Mouse (Mus musculus) liver, postnatal 0 days (tissue): ENCODE results near the gene Lonrf2. TPM values are rescaled to one million over a fixed set of nuclear protein-coding genes. Genes with fewer than 3 reads are reported as not detected.

Source experiments
- ATAC-seq: fragments of 200-750 bp; cut with Nextera tagmentation; 2 replicates; pipeline ENCODE4 v1.8.0; 2017; ENCODE audit warnings: mild to moderate bottlenecking, moderate library complexity
- DNase-seq: peaks from one replicate; pipeline ENCODE4 v3.0.0-alpha.2; 2016
- H3K27ac ChIP-seq: fragments of 300-500 bp; sonication (generic); 2 replicates; pipeline ENCODE4 v1.5.1; 2014; ENCODE audit warnings: antibody characterized with exemption, moderate library complexity, mild to moderate bottlenecking, low read depth
- H3K27me3 ChIP-seq: fragments of 300-500 bp; sonication (generic); 2 replicates; pipeline ENCODE4 v1.6.1; 2014; ENCODE audit warnings: low read length, control low read depth, mixed read lengths; ENCODE audit not compliant: insufficient read depth
- H3K36me3 ChIP-seq: fragments of 300-500 bp; sonication (generic); replicated peaks from 2 replicates; pipeline ENCODE4 v1.6.1; 2014; ENCODE audit warnings: mild to moderate bottlenecking, control low read depth, low read length, moderate library complexity, mixed read lengths; ENCODE audit not compliant: insufficient read depth
- H3K4me1 ChIP-seq: fragments of 300-500 bp; sonication (generic); 2 replicates; pipeline ENCODE4 v1.6.1; 2014; ENCODE audit warnings: antibody characterized with exemption, mild to moderate bottlenecking, control low read depth; ENCODE audit not compliant: insufficient read depth
- H3K4me2 ChIP-seq: fragments of 300-500 bp; sonication (generic); 2 replicates; pipeline ENCODE4 v1.6.1; 2014; ENCODE audit warnings: low read depth, mild to moderate bottlenecking, low read length, moderate library complexity, mixed read lengths
- H3K4me3 ChIP-seq: fragments of 300-500 bp; sonication (generic); 2 replicates; pipeline ENCODE4 v1.5.1; 2014; ENCODE audit warnings: low read depth, low read length
- H3K9ac ChIP-seq: fragments of 300-500 bp; sonication (generic); replicated peaks from 2 replicates; pipeline ENCODE4 v1.6.1; 2014; ENCODE audit warnings: mild to moderate bottlenecking, moderate library complexity
- H3K9me3 ChIP-seq: fragments of 300-500 bp; sonication (generic); 2 replicates; pipeline ENCODE4 v1.6.1; 2016; ENCODE audit warnings: mild to moderate bottlenecking, control low read depth, low read length, mixed read lengths
- CTCF ChIP-seq: sonication (generic); IDR thresholded peaks from 2 replicates; pipeline ENCODE4 v1.5.1; 2016; ENCODE audit warnings: antibody characterized with exemption, low read depth
- EP300 ChIP-seq: IDR thresholded peaks from 2 replicates; pipeline ENCODE4 v1.6.1; 2016; ENCODE audit warnings: antibody characterized with exemption, low read depth, mild to moderate bottlenecking
- WGBS: fragments of 180-500 bp; shearing (Covaris S2); extraction: QIAGEN DNeasy Blood & Tissue Kit; methylation state at CpG from one replicate; pipeline ENCODE4 v1.1.7; 2014; ENCODE audit not compliant: insufficient replicate concordance; 5-methylcytosine and 5-hydroxymethylcytosine counted together
- polyA plus RNA-seq: library from polyadenylated mRNA; unstranded; fragments of >200 nt; fragmentation: Nextera tagmentation; extraction: Ambion mirVana; gene quantifications from 2 replicates; pipeline ENCODE4 v1.2.1, GENCODE M21; 2015

The Lonrf2 gene
- polyA plus RNA-seq, 1 experiment from 2014 or later = 0.01 TPM

DNA sequence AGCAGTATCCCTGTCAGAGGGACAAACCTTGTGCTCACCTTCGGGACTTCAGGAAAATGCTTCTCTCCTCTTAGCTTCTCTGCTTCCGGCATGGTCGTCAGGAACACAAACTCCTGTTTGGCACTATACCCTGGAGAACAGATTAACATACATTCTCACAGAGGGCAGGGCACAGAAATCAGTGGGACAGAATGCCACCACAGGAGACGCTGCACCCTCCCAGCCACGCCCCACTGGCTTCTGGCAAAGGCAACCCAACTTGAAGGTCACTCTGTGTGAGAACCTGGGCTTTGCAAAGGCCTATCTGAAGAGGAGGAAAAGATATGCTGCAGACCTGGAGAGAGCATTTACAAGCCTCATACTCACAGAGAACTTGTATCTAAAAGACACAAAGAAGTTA, 37.4 kb upstream of the Lonrf2 start:
- TF ChIP-seq EP300 = no peak
- no peak for TF ChIP-seq CTCF
- Histone ChIP-seq H3K4me1 (no peaks in the 10 kb centered on the region), H3K9ac (no peak overlapping the region), H3K4me2 (no peak overlapping the region), H3K4me3 (no peak overlapping the region), H3K9me3 (no peaks in the 10 kb centered on the region), H3K36me3 (no peaks in the 10 kb centered on the region), H3K27me3 (no peaks in the 10 kb centered on the region), H3K27ac (no peak overlapping the region)
- ATAC-seq (no peak), DNase-seq (no peak)
- WGBS = 72% methylated on average over 5 of the region's 5 CpGs

GRCm38 (mm10) chr1:38871834-38872233, 35.3 kb upstream of the Lonrf2 start:
- no peak for DNase-seq
- Histone ChIP-seq H3K4me1 (no peaks in the 10 kb centered on the region), H3K4me2 (no peak overlapping the region), H3K9me3 (no peaks in the 10 kb centered on the region), H3K9ac (no peak overlapping the region), H3K27ac (no peak overlapping the region), H3K27me3 (no peaks in the 10 kb centered on the region), H3K4me3 (no peak overlapping the region), H3K36me3 (no peaks in the 10 kb centered on the region)
- TF ChIP-seq EP300 (no peak), CTCF (no peak)
- ATAC-seq = no peak
- WGBS = 81% methylated on average over 6 of the region's 6 CpGs

- H3K36me3 ChIP-seq = no peaks in the 10 kb centered on the region
- DNase-seq = no peak
- no peak overlapping the region for H3K4me2 ChIP-seq
- no peak overlapping the region for H3K27ac ChIP-seq
- no peak overlapping the region for H3K9ac ChIP-seq
- no peaks in the 10 kb centered on the region for H3K4me1 ChIP-seq
- H3K27me3 ChIP-seq = no peaks in the 10 kb centered on the region
- no peak overlapping the region for H3K4me3 ChIP-seq
- ATAC-seq = no peak
- no peak for TF ChIP-seq CTCF
- TF ChIP-seq EP300 = no peak
- H3K9me3 ChIP-seq = no peaks in the 10 kb centered on the region
- WGBS = 58% methylated on average over 13 of the region's 13 CpGs
Measured at GRCm38 (mm10) chr1:38869398-38870195, 33.1 kb upstream of the Lonrf2 start.

DNA sequence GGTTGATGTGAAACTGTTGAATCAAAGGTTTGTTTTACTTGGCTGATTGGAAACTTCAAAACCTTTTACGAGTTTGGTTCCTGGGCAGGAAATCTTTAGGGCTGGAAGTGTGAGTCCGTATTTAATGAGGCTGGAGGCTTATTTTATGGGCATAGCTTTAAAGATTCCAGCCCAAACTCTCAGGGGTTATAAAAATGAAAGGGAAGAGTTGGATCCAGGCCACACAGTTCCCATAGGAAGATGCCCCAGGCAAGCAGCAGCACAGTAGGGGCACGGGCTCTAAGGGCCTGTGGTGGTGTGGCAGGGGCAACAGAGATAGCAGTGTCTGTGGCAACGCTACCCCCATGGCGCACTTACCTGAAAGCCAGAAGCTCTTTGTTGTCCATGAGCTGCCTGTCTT, 29.7 kb upstream of the Lonrf2 start:
- TF ChIP-seq EP300 (no peak), CTCF (no peak)
- Histone ChIP-seq H3K4me2 (no peak overlapping the region), H3K9ac (no peak overlapping the region), H3K36me3 (no peaks in the 10 kb centered on the region), H3K27ac (no peak overlapping the region), H3K27me3 (no peaks in the 10 kb centered on the region), H3K4me1 (no peaks in the 10 kb centered on the region), H3K9me3 (no peaks in the 10 kb centered on the region), H3K4me3 (no peak overlapping the region)
- ATAC-seq (no peak), DNase-seq (no peak)
- WGBS = 68% methylated on average over 5 of the region's 5 CpGs

GRCm38 (mm10) chr1:38864341-38864740, 27.8 kb upstream of the Lonrf2 start:
- Histone ChIP-seq H3K4me2 (no peak overlapping the region), H3K4me1 (no peaks in the 10 kb centered on the region), H3K27me3 (no peaks in the 10 kb centered on the region), H3K9me3 (no peaks in the 10 kb centered on the region), H3K4me3 (no peak overlapping the region), H3K27ac (no peak overlapping the region), H3K9ac (no peak overlapping the region), H3K36me3 (no peaks in the 10 kb centered on the region)
- TF ChIP-seq EP300 = no peak
- TF ChIP-seq CTCF = no peak
- no peak for DNase-seq
- no peak for ATAC-seq
- WGBS = 74% methylated on average over 9 of the region's 9 CpGs

DNA sequence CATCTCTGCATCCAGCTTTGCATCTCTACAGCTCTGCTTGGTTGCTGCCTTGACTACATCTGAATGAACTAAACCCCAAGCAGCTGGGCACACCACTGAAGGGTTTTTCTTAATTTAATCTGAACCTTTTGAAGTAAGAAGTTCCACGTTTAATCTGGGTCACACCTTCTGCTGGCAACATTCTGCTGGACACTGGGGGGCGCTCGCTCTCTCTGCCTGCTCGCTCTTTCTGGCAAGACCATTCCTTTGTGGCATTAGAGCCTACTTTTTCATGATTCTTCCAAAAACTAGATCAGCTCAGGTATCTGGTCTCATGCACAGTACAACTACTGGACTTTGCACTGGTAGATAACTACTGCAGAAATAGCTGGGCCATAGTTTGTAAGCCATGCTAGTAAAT, 25.7 kb upstream of the Lonrf2 start:
- no peak overlapping the region for H3K9ac ChIP-seq
- no peaks in the 10 kb centered on the region for H3K36me3 ChIP-seq
- no peak overlapping the region for H3K4me2 ChIP-seq
- DNase-seq = no peak
- H3K27ac ChIP-seq = no peak overlapping the region
- H3K27me3 ChIP-seq = no peaks in the 10 kb centered on the region
- no peaks in the 10 kb centered on the region for H3K4me1 ChIP-seq
- ATAC-seq = no peak
- H3K9me3 ChIP-seq = no peaks in the 10 kb centered on the region
- H3K4me3 ChIP-seq = no peak overlapping the region
- TF ChIP-seq CTCF (peak; percentile 41; the same call in 1 of the 2 replicates), EP300 (no peak)
- 18% methylated on average over 4 of the region's 4 CpGs for WGBS
